Mouse (Mus musculus) heart, postnatal 0 days (tissue): Measurements from ENCODE around the gene Nmbr. TPM values are rescaled to one million over a fixed set of nuclear protein-coding genes. Genes with fewer than 3 reads are reported as not detected.

Experiments
- ATAC-seq: fragments of 200-750 bp; cut with Nextera tagmentation; 2 replicates; pipeline ENCODE4 v1.8.0; 2017; ENCODE audit warnings: low read depth, moderate number of reproducible peaks, moderate library complexity; ENCODE audit not compliant: insufficient read depth
- DNase-seq: peaks from one replicate; pipeline ENCODE4 v3.0.0-alpha.2; 2016; ENCODE audit warnings: low spot score
- H3K27ac ChIP-seq: fragments of 300-500 bp; sonication (generic); 2 replicates; pipeline ENCODE4 v1.5.1; 2014; ENCODE audit warnings: low read depth, mild to moderate bottlenecking
- H3K27me3 ChIP-seq: fragments of 300-500 bp; sonication (generic); 2 replicates; pipeline ENCODE4 v1.6.1; 2014; ENCODE audit warnings: low read length, mixed read lengths; ENCODE audit not compliant: control insufficient read depth, insufficient read depth
- H3K36me3 ChIP-seq: fragments of 300-500 bp; sonication (generic); replicated peaks from 2 replicates; pipeline ENCODE4 v1.6.1; 2014; ENCODE audit warnings: low read length, mixed read lengths; ENCODE audit not compliant: control insufficient read depth, insufficient read depth
- H3K4me1 ChIP-seq: fragments of 300-500 bp; sonication (generic); 2 replicates; pipeline ENCODE4 v1.6.1; 2014; ENCODE audit warnings: antibody characterized with exemption; ENCODE audit not compliant: control insufficient read depth, insufficient read depth
- H3K4me2 ChIP-seq: fragments of 300-500 bp; sonication (generic); 2 replicates; pipeline ENCODE4 v1.6.1; 2014; ENCODE audit warnings: low read depth, mild to moderate bottlenecking, low read length, moderate library complexity
- H3K4me3 ChIP-seq: fragments of 300-500 bp; sonication (generic); 2 replicates; pipeline ENCODE4 v1.5.1; 2014; ENCODE audit warnings: low read depth, low read length
- H3K9ac ChIP-seq: fragments of 300-500 bp; sonication (generic); replicated peaks from 2 replicates; pipeline ENCODE4 v1.6.1; 2014; ENCODE audit warnings: low read depth, low read length, mixed read lengths
- H3K9me3 ChIP-seq: fragments of 300-500 bp; sonication (generic); replicated peaks from 2 replicates; pipeline ENCODE4 v1.6.1; 2016; ENCODE audit warnings: low read length; ENCODE audit not compliant: control insufficient read depth
- CTCF ChIP-seq: IDR thresholded peaks from 2 replicates; pipeline ENCODE4 v1.5.1; 2016; ENCODE audit warnings: antibody characterized with exemption, control low read depth, low read depth
- EP300 ChIP-seq: IDR thresholded peaks from 2 replicates; pipeline ENCODE4 v1.6.1; 2016; ENCODE audit warnings: antibody characterized with exemption, low read depth
- WGBS: fragments of 180-500 bp; shearing (Covaris S2); extraction: QIAGEN DNeasy Blood & Tissue Kit; methylation state at CpG from one replicate; pipeline ENCODE4 v1.1.7; 2014; 5-methylcytosine and 5-hydroxymethylcytosine counted together
- polyA plus RNA-seq: library from polyadenylated mRNA; unstranded; fragments of >200 nt; fragmentation: Nextera tagmentation; extraction: Ambion mirVana; gene quantifications from 2 replicates; pipeline ENCODE4 v1.2.1, GENCODE M21; 2015
- total RNA-seq: library from RNA; depleted of rRNA; stranded (reverse); fragments of >200 nt; gene quantifications from 2 replicates; pipeline ENCODE4 v1.2.3, GENCODE M21; 2014; ENCODE audit warnings: low replicate concordance

Nmbr gene
- total and polyA plus RNA-seq, 2 experiments from 2014 or later, result 0.23 TPM; not detected in 1

GRCm38 (mm10) chr10:14690349-14690748 is 15.0 kb upstream of the Nmbr start:
- ATAC-seq, result no peak
- 78% methylated on average over 3 of the region's 3 CpGs for WGBS

GRCm38 (mm10) chr10:14703239-14703638 is 2.2 kb upstream of the Nmbr start:
- DNase-seq, result no peak
- TF ChIP-seq EP300 (no peak), CTCF (no peak)

More at GRCm38 (mm10) chr10:14690349-14690748, 15.0 kb upstream of the Nmbr start:
- no peak overlapping the region for H3K9ac ChIP-seq
- DNase-seq, result no peak
- no peaks in the 10 kb centered on the region; the same call in 1 of the 2 replicates for H3K36me3 ChIP-seq
- H3K4me2 ChIP-seq, result no peak overlapping the region
- no peaks in the 10 kb centered on the region for H3K9me3 ChIP-seq
- no peaks in the 10 kb centered on the region for H3K4me1 ChIP-seq
- no peaks in the 10 kb centered on the region for H3K27me3 ChIP-seq
- H3K27ac ChIP-seq, result no peak overlapping the region; the same call in 1 of the 2 replicates
- H3K4me3 ChIP-seq, result no peak overlapping the region
- TF ChIP-seq EP300, result no peak
- TF ChIP-seq CTCF, result no peak

GRCm38 (mm10) chr10:14703830-14704420 is 1.5 kb upstream of the Nmbr start:
- Histone ChIP-seq H3K36me3 (no peaks in the 10 kb centered on the region), H3K27me3 (no peaks in the 10 kb centered on the region), H3K9ac (no peak overlapping the region; the same call in 1 of the 2 replicates), H3K4me2 (peak overlapping the region; percentile 63), H3K4me3 (peak overlapping the region; percentile 76), H3K27ac (no peak overlapping the region), H3K9me3 (no peaks in the 10 kb centered on the region), H3K4me1 (peaks cover 9% of the 10 kb centered on the region)
- 59% methylated on average over 4 of the region's 4 CpGs for WGBS
- ATAC-seq, result no peak
- DNase-seq, result no peak
- TF ChIP-seq EP300, result no peak
- no peak for TF ChIP-seq CTCF

More at GRCm38 (mm10) chr10:14703239-14703638, 2.2 kb upstream of the Nmbr start:
- Histone ChIP-seq H3K36me3 (no peaks in the 10 kb centered on the region), H3K4me3 (no peak overlapping the region), H3K4me2 (no peak overlapping the region), H3K4me1 (peaks cover 9% of the 10 kb centered on the region), H3K9me3 (no peaks in the 10 kb centered on the region), H3K9ac (no peak overlapping the region), H3K27ac (no peak overlapping the region), H3K27me3 (no peaks in the 10 kb centered on the region)
- no peak for ATAC-seq
- WGBS, result 90% methylated on average over 1 of the region's 1 CpGs

- TF ChIP-seq CTCF (no peak), EP300 (no peak)
- no peaks in the 10 kb centered on the region for H3K27me3 ChIP-seq
- H3K4me1 ChIP-seq, result no peaks in the 10 kb centered on the region
- 60% methylated on average over 3 of the region's 3 CpGs for WGBS
- no peak within 1 kb of the TSS for H3K4me3 ChIP-seq
- H3K9me3 ChIP-seq, result no peaks in the 10 kb centered on the region
- no peak within 1 kb of the TSS for H3K4me2 ChIP-seq
- H3K36me3 ChIP-seq, result no peaks in the 10 kb centered on the region
- no peak within 1 kb of the TSS for H3K27ac ChIP-seq
- ATAC-seq (no peak), DNase-seq (no peak)
- no peak within 1 kb of the TSS for H3K9ac ChIP-seq
Observed at GRCm38 (mm10) chr10:14718114-14718513, 12.7 kb downstream of the Nmbr start, which contains the start of gene Gje1. Gene Gje1, minus strand, starts transcription at chr10:14718214.

GRCm38 (mm10) chr10:14725671-14726070 is 20.3 kb downstream of the Nmbr start:
- no peaks in the 10 kb centered on the region for H3K4me1 ChIP-seq
- TF ChIP-seq CTCF (no peak), EP300 (no peak)
- H3K4me2 ChIP-seq, result no peak overlapping the region
- no peak for DNase-seq
- no peaks in the 10 kb centered on the region for H3K9me3 ChIP-seq
- ATAC-seq, result no peak
- H3K9ac ChIP-seq, result no peak overlapping the region
- H3K4me3 ChIP-seq, result no peak overlapping the region
- H3K27me3 ChIP-seq, result no peaks in the 10 kb centered on the region
- no peaks in the 10 kb centered on the region for H3K36me3 ChIP-seq
- WGBS, result 45% methylated on average over 9 of the region's 9 CpGs
- H3K27ac ChIP-seq, result no peak overlapping the region

- Histone ChIP-seq H3K27me3 (no peaks in the 10 kb centered on the region), H3K4me3 (no peak overlapping the region), H3K27ac (no peak overlapping the region), H3K9me3 (no peaks in the 10 kb centered on the region), H3K4me1 (no peaks in the 10 kb centered on the region), H3K36me3 (no peaks in the 10 kb centered on the region), H3K9ac (no peak overlapping the region), H3K4me2 (no peak overlapping the region)
- TF ChIP-seq EP300 (no peak), CTCF (peak; percentile 56)
- ATAC-seq (no peak), DNase-seq (peak; percentile 37)
- WGBS, result 11% methylated on average over 2 of the region's 2 CpGs
Observed at GRCm38 (mm10) chr10:14734285-14734684, 28.9 kb downstream of the Nmbr start.
